Mouse (Mus musculus) lung, postnatal 36 days (tissue): ENCODE measurements around the gene Gm28168.
"Not testable (repeated sequence)": the region's sequence is repeated elsewhere in the genome, so short reads cannot be mapped to it uniquely, and the experiment has no call there.

ENCODE experiments used
- DNase-seq: peaks from one replicate; pipeline ENCODE4 v3.0.0; 2022; ENCODE audit warnings: mixed read lengths

Gene Gm28168

DNA sequence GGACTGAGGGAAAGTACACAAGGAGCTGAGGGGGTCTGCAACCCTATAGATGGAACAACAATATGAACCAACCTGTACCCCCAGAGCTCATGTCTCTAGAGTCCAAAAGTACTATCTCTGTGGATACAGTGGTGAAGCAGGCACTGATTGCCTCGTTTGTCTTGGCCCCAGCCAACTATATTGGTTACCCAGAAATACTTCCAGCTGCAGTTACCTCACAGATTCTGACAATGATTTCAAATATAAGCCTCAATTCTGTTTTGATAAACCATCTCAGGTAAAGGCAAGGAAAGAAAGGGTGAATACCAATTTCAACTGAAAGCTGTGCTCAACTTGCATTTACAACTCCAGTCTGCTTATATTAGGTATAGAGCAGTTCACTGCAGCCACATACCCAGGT, at the start of gene Gm28168:
TSS of gene Gm28168 (plus strand) at position 301 of the 400 bp plus-strand sequence.
- DNase-seq = not testable (repeated sequence)

DNA sequence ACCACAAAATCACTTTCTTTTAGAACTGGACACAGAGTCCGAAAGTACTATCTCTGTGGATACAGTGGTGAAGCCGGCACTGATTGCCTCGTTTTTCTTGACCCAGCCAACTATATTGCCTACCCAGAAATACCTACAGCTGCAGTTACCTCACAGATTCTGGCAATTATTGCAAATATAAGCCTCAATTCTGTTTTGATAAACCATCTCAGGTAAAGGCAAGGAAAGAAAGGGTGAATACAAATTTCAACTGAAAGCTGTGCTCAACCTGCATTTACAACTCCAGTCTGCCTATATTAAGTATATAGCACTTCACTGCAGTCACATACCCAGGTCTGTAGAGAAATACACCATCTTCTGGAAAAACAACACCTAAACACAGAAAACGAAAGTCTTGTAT, 37.8 kb downstream of the Gm28168 start, which contains the start of gene Gm7145:
TSS of gene Gm7145 (plus strand) at position 301 of the 400 bp plus-strand sequence.
- no peak for DNase-seq
